Mouse (Mus musculus) monocyte, adult 5-6 weeks (primary cell): ENCODE measurements around the gene Itm2b. TPM values are rescaled to one million over a fixed set of nuclear protein-coding genes. Genes with fewer than 3 reads are reported as not detected.

ENCODE experiments used
- ATAC-seq: fragments of 153-309, 156-312 bp; replicated peaks from 2 replicates; pipeline ENCODE4 v1.8.0; 2017; ENCODE audit warnings: mild to moderate bottlenecking; ENCODE audit not compliant: low TSS enrichment, insufficient number of reproducible peaks, severe bottlenecking, poor library complexity, low FRiP score
- total RNA-seq: library from RNA; stranded (forward); fragments of 200-1000, 200-491, 200-594 nt; gene quantifications from 3 replicates; pipeline ENCODE4 v1.2.3, GENCODE M21; 2017

The Itm2b gene
- total RNA-seq, 1 experiment from 2014 or later = 1,153 TPM

GRCm38 (mm10) chr14:73334926-73335805 lies 49.9 kb downstream of the Itm2b start:
- ATAC-seq = peak; percentile 67

GRCm38 (mm10) chr14:73333880-73334279 lies 51.2 kb downstream of the Itm2b start:
- ATAC-seq = peak; percentile 79

DNA sequence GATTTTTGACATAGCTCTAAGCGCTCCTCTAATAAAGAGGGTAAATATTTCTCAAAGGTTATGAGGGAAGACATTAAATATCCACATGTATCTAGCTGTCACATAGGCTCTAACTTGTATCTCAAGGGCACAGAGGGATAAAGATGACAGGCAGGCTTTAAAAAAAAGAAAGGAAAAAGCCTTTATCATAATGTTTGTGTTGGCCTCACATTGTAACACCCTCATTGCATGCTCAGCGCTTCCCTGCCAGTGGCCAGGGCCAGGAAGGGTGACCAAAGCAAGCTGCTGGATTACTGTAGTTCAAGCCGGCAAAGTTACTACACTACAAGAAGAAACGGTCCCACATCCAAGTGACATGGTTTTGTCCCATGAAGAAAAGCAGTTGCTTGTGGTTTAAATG lies 53.7 kb downstream of the Itm2b start:
- no peak for ATAC-seq

DNA sequence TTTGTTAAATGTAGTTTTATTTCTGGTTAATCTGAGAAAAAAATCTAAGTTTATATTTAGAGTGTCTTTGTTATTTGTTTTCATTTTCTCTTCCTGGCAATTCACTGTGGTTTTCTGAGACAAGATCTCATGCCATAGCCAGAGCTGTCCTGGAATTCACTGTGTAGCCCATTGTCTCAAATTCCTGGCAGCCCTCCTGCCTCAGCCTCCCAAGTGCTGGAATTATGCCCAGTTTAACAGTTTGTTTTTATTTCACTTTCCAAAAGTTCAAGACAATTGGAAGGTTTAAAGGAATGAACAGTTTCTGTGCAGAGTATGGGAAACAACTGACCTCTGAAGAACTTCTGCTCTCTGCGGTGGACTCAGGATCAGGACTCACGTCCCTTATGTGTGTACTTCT lies 55.2 kb downstream of the Itm2b start:
- ATAC-seq = no peak

DNA sequence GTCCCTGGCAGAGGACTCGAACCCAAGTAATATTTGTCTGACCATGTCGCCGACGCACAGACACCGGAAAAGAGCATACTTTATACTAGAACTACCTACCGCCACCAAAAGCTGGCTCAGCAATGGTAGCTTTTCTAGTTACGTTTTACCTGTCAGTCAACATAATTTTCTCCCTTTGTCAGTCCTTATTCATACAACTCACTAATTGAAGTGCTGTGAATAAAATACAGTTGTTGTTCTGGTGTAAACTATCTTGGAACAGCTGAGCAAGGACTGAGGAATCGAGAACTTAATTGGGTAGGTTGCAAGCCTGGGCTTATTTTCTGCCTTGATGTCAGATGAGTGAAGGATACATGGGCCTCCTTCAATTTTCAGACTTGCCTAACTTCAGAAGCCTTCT lies 58.6 kb downstream of the Itm2b start:
- ATAC-seq = 0 out of 2 replicates have a peak, but pooled peaks have one; percentile 10

DNA sequence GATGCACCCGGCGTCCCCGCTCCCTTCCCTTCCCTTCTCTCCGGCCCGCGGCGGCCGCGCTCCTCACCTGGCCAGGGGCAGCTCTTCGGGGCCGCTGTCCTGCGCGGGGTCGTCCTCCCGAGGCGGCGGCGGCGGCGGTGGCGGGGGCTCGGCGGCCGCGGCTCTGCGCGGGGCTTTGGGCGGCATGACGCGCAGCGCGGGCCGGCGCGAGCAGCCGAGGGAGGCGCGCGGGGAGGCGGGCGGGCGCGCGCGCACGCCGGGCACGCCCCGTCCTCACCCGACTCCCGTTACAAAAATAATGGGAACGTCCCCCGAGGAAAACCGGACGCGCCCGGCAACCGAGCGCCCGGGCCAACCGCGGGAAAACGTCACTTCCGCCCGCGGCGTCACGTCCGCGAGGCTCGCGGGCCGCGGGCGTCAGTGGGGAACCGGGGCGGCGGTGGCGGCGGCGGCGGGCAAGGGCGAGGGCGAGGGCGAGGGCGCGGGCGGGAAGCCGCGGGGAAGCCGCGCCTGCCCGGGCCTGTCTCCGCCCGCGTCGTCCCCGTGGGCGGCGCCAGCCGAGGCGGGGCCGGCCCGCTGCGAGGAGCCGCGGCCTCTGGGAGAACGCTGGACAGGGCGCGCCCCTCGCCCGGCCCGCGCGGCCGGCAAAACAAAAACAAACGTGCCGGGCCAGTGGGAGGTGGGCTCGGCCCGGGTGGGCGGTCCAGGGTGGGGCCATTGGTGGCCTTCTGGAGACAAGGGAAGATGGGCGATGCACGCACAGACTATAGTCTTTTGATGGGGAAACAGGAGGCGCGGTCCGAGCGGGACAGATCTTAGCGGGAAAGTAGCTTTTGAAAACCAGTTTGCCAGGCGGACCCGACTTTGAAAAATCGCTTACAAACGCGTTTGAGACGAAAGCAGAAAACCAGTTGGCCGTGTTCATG lies 59.4 kb downstream of the Itm2b start, which contains the start of gene Rb1:
Gene Rb1 (minus strand): TSS at position 367 of the 926 bp plus-strand sequence.
- ATAC-seq = peak; percentile 67

- 0 out of 2 replicates have a peak, but pooled peaks have one; percentile 37 for ATAC-seq
Measured at GRCm38 (mm10) chr14:73324634-73325455, 60.2 kb downstream of the Itm2b start.

DNA sequence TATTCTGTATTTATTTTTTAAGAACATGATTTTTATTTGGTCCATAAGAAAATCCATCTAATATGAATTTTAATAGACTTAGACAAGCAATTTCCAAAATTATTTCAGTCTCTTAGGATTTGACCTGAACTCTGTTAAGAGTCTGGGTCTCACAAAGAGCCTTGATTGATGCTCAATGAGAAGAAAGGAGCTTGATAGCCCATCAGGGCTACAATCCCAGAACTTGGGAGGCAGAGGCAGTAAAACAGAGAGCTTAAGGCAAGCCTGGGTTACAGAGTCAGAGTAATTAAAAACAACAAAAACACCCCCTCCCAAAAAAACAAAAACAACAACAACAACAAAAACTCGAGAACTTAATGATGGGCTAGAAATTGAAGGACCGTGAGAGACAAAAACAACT lies 61.1 kb downstream of the Itm2b start:
- ATAC-seq = no peak

DNA sequence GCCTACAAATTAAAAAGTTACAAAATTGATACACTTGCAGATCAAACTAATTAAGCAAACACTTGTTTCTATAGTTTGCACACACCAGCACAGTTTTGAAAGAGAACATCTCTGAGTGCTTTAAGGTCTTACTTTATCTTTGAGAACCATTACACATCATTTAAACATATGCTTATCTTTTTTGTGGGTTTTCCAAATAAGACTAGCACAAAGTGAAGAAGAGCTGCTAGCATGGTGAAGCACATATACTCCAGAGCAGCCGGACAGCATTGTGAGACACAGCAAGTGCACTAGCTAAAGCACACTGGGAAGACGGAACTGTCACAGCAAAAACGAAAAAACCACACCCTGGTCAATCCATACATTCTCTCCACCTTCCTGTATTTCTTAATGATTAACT lies 62.9 kb downstream of the Itm2b start:
- no peak for ATAC-seq

DNA sequence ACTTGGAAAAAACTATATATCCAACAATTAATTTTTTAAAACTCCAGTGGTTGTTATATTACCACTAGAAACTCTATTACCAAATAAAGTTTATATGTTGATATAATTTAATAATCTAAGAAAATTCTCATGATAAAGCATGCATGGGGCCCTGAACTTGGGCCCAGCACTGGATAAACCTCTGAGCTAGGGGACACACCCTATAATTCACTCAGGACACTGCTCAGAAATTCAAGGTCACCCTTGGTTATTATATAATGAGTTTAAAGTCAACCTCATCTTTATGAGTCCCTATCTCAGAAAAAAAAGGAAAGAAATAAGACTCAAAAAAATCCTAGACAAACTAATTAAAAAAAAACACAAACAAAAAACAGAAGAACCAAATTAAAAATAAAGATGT lies 68.2 kb downstream of the Itm2b start:
- ATAC-seq = no peak

GRCm38 (mm10) chr14:73313864-73314263 lies 71.2 kb downstream of the Itm2b start:
- no peak for ATAC-seq

- no peak for ATAC-seq
Measured at GRCm38 (mm10) chr14:73313396-73313795, 71.7 kb downstream of the Itm2b start.

DNA sequence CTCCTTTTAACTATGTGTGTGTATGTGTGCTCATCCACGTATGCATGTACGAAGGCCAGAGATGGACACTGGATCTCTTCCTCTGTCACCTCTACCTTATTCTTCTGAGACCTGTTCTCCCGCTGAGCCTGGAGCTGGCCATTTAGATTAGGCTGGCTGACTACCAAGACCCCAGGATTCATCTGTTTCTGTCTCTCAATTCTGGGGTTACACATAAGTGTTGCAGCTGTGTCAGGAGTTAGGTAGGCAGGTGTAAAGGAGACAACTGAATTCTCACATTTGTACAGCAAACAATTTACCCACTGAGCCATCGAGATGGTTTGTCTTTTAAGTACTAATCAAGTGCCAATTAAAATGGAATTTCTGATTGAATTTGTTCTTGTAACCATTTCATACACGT lies 72.2 kb downstream of the Itm2b start:
- ATAC-seq = no peak

Other genes with a start within 250 kb of the Itm2b start
- 34.2 to 67.7 TPM (median 63.5 TPM) in 3 replicates for gene Lpar6, start 147.4 kb downstream of the Itm2b start, total RNA-seq
- gene Rb1, start 59.5 kb downstream of the Itm2b start, total RNA-seq = 82.3 to 133 TPM (median 104 TPM) in 3 replicates
- gene Med4, start 124.7 kb upstream of the Itm2b start, total RNA-seq = 65.7 to 85.4 TPM (median 76.7 TPM) in 3 replicates
- gene Sucla2, start 140.0 kb upstream of the Itm2b start, total RNA-seq = 79.3 to 102 TPM (median 99.6 TPM) in 3 replicates
- gene Nudt15, start 163.0 kb upstream of the Itm2b start, total RNA-seq = 4.9 to 9.1 TPM (median 8.5 TPM) in 3 replicates